ENCODE assay signal across 29 mouse cellular contexts in the genomic region with DNA sequence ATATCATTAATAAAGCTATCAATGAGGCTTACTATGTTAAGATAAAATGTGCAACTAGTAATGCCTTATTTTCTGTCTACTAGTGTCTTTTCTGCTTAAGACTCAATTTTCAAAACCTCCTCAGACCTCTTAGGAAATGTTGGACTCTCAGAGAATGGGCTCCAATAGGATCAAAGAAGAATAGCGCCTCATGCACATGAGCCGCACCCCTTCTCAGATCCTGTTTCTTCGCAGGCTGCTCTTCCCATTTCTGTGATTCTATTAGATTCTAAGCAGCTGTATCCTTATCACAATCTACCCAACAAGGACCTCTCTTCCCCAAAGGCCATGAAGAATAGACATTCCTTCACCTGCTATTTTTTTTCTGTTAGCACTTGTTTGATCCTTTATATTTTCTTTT. TPM values are rescaled to one million over a fixed set of nuclear protein-coding genes. Genes with fewer than 3 reads are reported as not detected.
"Had no signal": no experiment of that assay in that cellular context is flagged by ENCODE, and none has a peak within 500 bp of the region (broad histone marks: within the 10 kb centered on the region; RNA-seq: fewer than 3 reads in every experiment).

No protein-coding gene starts in this region.

- H3K27ac ChIP-seq: embryonic facial prominence, embryonic 10.5 days; embryonic facial prominence, embryonic 12.5 days; embryonic facial prominence, embryonic 13.5 days; embryonic facial prominence, embryonic 15.5 days; forebrain, embryonic 10.5 days; forebrain, embryonic 12.5 days; forebrain, embryonic 13.5 days; forebrain, embryonic 15.5 days; gastrocnemius, adult 2 months; heart, adult 2 months had no signal

- H3K4me3 ChIP-seq: embryonic facial prominence, embryonic 10.5 days; embryonic facial prominence, embryonic 12.5 days; embryonic facial prominence, embryonic 13.5 days; embryonic facial prominence, embryonic 15.5 days; erythroblast, embryonic 14.5 days; forebrain, embryonic 10.5 days; forebrain, embryonic 12.5 days; forebrain, embryonic 13.5 days; forebrain, embryonic 15.5 days; gastrocnemius, adult 2 months; heart, adult 2 months had no signal

- H3K4me1 ChIP-seq: embryonic facial prominence, embryonic 10.5 days; embryonic facial prominence, embryonic 12.5 days; embryonic facial prominence, embryonic 13.5 days; embryonic facial prominence, embryonic 15.5 days; forebrain, embryonic 10.5 days; forebrain, embryonic 12.5 days; forebrain, embryonic 13.5 days; forebrain, embryonic 15.5 days had no signal

- H3K9me3 ChIP-seq: embryonic facial prominence, embryonic 10.5 days; embryonic facial prominence, embryonic 12.5 days; embryonic facial prominence, embryonic 13.5 days; embryonic facial prominence, embryonic 15.5 days; forebrain, embryonic 10.5 days; forebrain, embryonic 12.5 days; forebrain, embryonic 13.5 days; forebrain, embryonic 15.5 days had no signal

- ATAC-seq: forebrain, embryonic 13.5 days; forebrain, embryonic 14.5 days; forebrain, embryonic 15.5 days; forebrain, embryonic 16.5 days; forebrain, postnatal 0 days had no signal

- H3K27me3 ChIP-seq: embryonic facial prominence, embryonic 12.5 days; embryonic facial prominence, embryonic 13.5 days; embryonic facial prominence, embryonic 15.5 days; forebrain, embryonic 12.5 days; forebrain, embryonic 13.5 days; forebrain, embryonic 15.5 days had no signal

- DNase-seq: cerebellum, adult 2 months; cerebellum, adult 8-10 months; cerebellum, adult 9-10 months; cerebellum, adult 9-11 months; cerebellum, postnatal 10 days; cerebellum, postnatal 14 days; cerebellum, postnatal 25 days; cerebellum, postnatal 36 days; embryo, embryonic 11 days; forebrain, postnatal 0 days; gastrocnemius, adult 2 months; gastrocnemius, postnatal 10 days; gastrocnemius, postnatal 14 days; gastrocnemius, postnatal 25 days; gastrocnemius, postnatal 36 days; heart, adult 11 months; heart, adult 18-20 months; heart, adult 2 months had no signal

RNA-seq across cellular contexts. Expression of gene Sugct, which starts 33.4 kb away (rescaled TPM):
- polyA plus RNA-seq: erythroblast, embryonic 14.5 days had no signal
